Mouse (Mus musculus): ENCODE measurements around the gene Cenpx. TPM values are rescaled to one million over a fixed set of nuclear protein-coding genes. Genes with fewer than 3 reads are reported as not detected.

Gene Cenpx
- polyA plus RNA-seq, 1 experiment from 2014 or later = 113 TPM

DNA sequence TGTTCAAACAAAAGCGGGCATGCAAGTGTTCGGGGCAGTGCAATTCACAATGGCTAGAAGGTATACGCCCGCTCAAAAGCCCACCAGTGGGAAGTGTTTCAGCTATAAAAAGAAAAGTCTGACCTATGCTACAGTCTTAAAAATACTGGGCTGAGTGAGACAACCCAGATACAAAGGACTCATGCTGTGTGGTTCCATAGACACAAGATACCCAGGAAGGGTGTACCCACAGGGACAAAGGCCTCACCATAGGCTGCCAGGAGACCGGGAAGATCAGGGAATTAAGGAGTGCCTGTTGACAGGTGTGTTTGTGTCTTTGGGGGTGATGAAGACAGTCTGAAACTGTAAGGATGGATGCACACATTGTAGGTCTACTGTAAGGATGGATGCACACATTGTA lies 49.8 kb downstream of the Cenpx start:
- no peaks in the 10 kb centered on the region for H3K36me3 ChIP-seq
- H3K4me3 ChIP-seq = no peak overlapping the region
- H3K9me3 ChIP-seq = no peaks in the 10 kb centered on the region
- peaks cover 68% of the 10 kb centered on the region for H3K27me3 ChIP-seq
- 70% methylated on average over 5 of the region's 5 CpGs for WGBS
- no peak overlapping the region for H3K27ac ChIP-seq
- no peak overlapping the region for H3K4me2 ChIP-seq
- no peak for ATAC-seq (ENCODE audit: low FRiP score)
- H3K4me1 ChIP-seq (replicated peaks) = peaks cover 21% of the 10 kb centered on the region
- no peak overlapping the region for H3K9ac ChIP-seq

DNA sequence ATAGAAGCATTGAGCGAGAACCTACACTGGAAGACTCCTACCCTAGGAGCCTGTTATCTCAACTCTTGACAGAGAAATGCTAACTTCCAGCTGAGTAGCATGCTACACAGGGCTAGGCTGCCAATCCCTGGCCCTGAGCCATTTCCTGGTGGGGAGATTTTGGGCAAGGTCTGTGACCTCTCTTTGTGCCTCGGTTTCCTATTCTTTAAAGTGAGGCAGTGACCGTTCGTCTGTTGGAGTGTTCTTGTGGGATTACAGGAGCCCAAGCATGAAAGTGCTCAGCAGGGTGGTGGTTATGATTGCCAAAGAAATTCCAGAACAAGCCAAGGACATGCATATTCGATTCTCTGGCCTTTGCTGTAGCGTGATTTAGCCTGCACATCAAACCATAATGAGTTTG lies 50.8 kb downstream of the Cenpx start:
- Histone ChIP-seq H3K4me1 (replicated peaks) (peaks cover 21% of the 10 kb centered on the region), H3K27ac (no peak overlapping the region)
- 49% methylated on average over 6 of the region's 6 CpGs for WGBS

DNA sequence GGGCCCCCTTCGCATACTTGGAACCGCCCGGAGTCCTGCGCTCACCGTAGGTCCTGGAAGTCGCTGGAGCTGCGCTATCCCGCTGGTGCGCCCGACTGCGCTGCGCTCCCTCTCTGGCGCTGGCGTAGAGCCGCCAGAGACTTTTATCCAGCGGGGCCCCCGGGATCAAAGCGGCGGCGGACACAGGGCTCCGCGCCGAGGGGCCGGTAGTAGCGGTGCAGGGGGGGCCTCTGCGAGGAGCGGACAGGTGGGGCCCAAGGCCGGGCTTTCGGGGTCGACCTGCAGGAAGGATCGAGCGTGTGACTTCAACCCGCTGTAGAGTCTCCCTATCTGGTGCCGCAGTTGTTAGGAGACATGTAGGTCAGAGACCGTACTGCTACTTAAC lies 52.5 kb downstream of the Cenpx start, which contains the start of gene Notum:
Gene Notum, minus strand, starts transcription at position 100 of the 385 bp plus-strand sequence.
- Histone ChIP-seq H3K4me1 (replicated peaks) (peaks cover 21% of the 10 kb centered on the region), H3K4me2 (peak within 1 kb of the TSS; percentile 60), H3K9ac (peak within 1 kb of the TSS; percentile 51), H3K4me3 (peak within 1 kb of the TSS; percentile 40), H3K9me3 (no peaks in the 10 kb centered on the region), H3K27ac (no peak within 1 kb of the TSS), H3K36me3 (no peaks in the 10 kb centered on the region), H3K27me3 (peaks cover 94% of the 10 kb centered on the region)
- WGBS = under 1% methylated on average over 35 of the region's 35 CpGs
- ATAC-seq (ENCODE audit: low FRiP score) = no peak

More for the DNA sequence above, 50.8 kb downstream of the Cenpx start:
- Histone ChIP-seq H3K4me2 (no peak overlapping the region), H3K9ac (no peak overlapping the region), H3K9me3 (no peaks in the 10 kb centered on the region), H3K36me3 (no peaks in the 10 kb centered on the region), H3K4me3 (no peak overlapping the region), H3K27me3 (peaks cover 78% of the 10 kb centered on the region)
- no peak for ATAC-seq (ENCODE audit: low FRiP score)

Other genes starting within 250 kb of the Cenpx start
- 58.9 and 63.2 TPM in 2 replicates for gene Arl16, start 246.1 kb downstream of the Cenpx start, polyA plus RNA-seq (2015; fragmentation: Nextera tagmentation; extraction: Ambion mirVana)
- 108 TPM in 2 replicates for gene Mrpl12, start 229.1 kb downstream of the Cenpx start, polyA plus RNA-seq (2015; fragmentation: Nextera tagmentation; extraction: Ambion mirVana)
- gene Slc25a10, start 221.9 kb downstream of the Cenpx start, polyA plus RNA-seq (2015; fragmentation: Nextera tagmentation; extraction: Ambion mirVana) = 32.0 and 32.8 TPM in 2 replicates
- 0.19 and 0.30 TPM in 2 replicates for gene Gcgr, start 183.0 kb downstream of the Cenpx start, polyA plus RNA-seq (2015; fragmentation: Nextera tagmentation; extraction: Ambion mirVana)
- gene Mcrip1, start 164.0 kb downstream of the Cenpx start, polyA plus RNA-seq (2015; fragmentation: Nextera tagmentation; extraction: Ambion mirVana) = 234 and 241 TPM in 2 replicates
- not detected in 2 replicates for gene Ppp1r27, start 162.6 kb downstream of the Cenpx start, polyA plus RNA-seq (2015; fragmentation: Nextera tagmentation; extraction: Ambion mirVana)
- 289 and 294 TPM in 2 replicates for gene P4hb, start 140.5 kb downstream of the Cenpx start, polyA plus RNA-seq (2015; fragmentation: Nextera tagmentation; extraction: Ambion mirVana)
- 471 and 481 TPM in 2 replicates for gene Arhgdia, start 132.1 kb downstream of the Cenpx start, polyA plus RNA-seq (2015; fragmentation: Nextera tagmentation; extraction: Ambion mirVana)
- gene Alyref, start 115.4 kb downstream of the Cenpx start, polyA plus RNA-seq (2015; fragmentation: Nextera tagmentation; extraction: Ambion mirVana) = 267 and 290 TPM in 2 replicates
- 179 and 192 TPM in 2 replicates for gene Anapc11, start 115.3 kb downstream of the Cenpx start, polyA plus RNA-seq (2015; fragmentation: Nextera tagmentation; extraction: Ambion mirVana)
- gene Npb, start 105.3 kb downstream of the Cenpx start, polyA plus RNA-seq (2015; fragmentation: Nextera tagmentation; extraction: Ambion mirVana) = 0.79 and 1.3 TPM in 2 replicates
- 169 and 174 TPM in 2 replicates for gene Pcyt2, start 95.8 kb downstream of the Cenpx start, polyA plus RNA-seq (2015; fragmentation: Nextera tagmentation; extraction: Ambion mirVana)
- 50.4 and 50.6 TPM in 2 replicates for gene Sirt7, start 88.5 kb downstream of the Cenpx start, polyA plus RNA-seq (2015; fragmentation: Nextera tagmentation; extraction: Ambion mirVana)
- 27.5 and 30.8 TPM in 2 replicates for gene Mafg, start 80.1 kb downstream of the Cenpx start, polyA plus RNA-seq (2015; fragmentation: Nextera tagmentation; extraction: Ambion mirVana)
- gene Pycr1, start 70.0 kb downstream of the Cenpx start, polyA plus RNA-seq (2015; fragmentation: Nextera tagmentation; extraction: Ambion mirVana) = 22.9 and 23.3 TPM in 2 replicates
- 0.36 and 0.77 TPM in 2 replicates for gene Myadml2, start 65.6 kb downstream of the Cenpx start, polyA plus RNA-seq (2015; fragmentation: Nextera tagmentation; extraction: Ambion mirVana)
- 0.91 and 0.98 TPM in 2 replicates for gene Notum, start 52.6 kb downstream of the Cenpx start, polyA plus RNA-seq (2015; fragmentation: Nextera tagmentation; extraction: Ambion mirVana)
- gene Aspscr1, start 40.8 kb downstream of the Cenpx start, polyA plus RNA-seq (2015; fragmentation: Nextera tagmentation; extraction: Ambion mirVana) = 152 and 161 TPM in 2 replicates
- gene Lrrc45, start 187 bp upstream of the Cenpx start, polyA plus RNA-seq (2015; fragmentation: Nextera tagmentation; extraction: Ambion mirVana) = 67.9 and 73.1 TPM in 2 replicates
- gene Rac3, start 7.7 kb upstream of the Cenpx start, polyA plus RNA-seq (2015; fragmentation: Nextera tagmentation; extraction: Ambion mirVana) = 272 and 278 TPM in 2 replicates
- 9.7 and 12.1 TPM in 2 replicates for gene Dcxr, start 13.5 kb upstream of the Cenpx start, polyA plus RNA-seq (2015; fragmentation: Nextera tagmentation; extraction: Ambion mirVana)
- 0.49 TPM in 1 of 2 replicates, not detected in the other for gene Cbr2, start 18.4 kb upstream of the Cenpx start, polyA plus RNA-seq (2015; fragmentation: Nextera tagmentation; extraction: Ambion mirVana)
- 0.94 and 2.1 TPM in 2 replicates for gene Hmga1b, start 49.1 kb upstream of the Cenpx start, polyA plus RNA-seq (2015; fragmentation: Nextera tagmentation; extraction: Ambion mirVana)
- gene Rfng, start 70.5 kb upstream of the Cenpx start, polyA plus RNA-seq (2015; fragmentation: Nextera tagmentation; extraction: Ambion mirVana) = 98.0 and 98.5 TPM in 2 replicates
- gene Gps1, start 70.5 kb upstream of the Cenpx start, polyA plus RNA-seq (2015; fragmentation: Nextera tagmentation; extraction: Ambion mirVana) = 265 and 274 TPM in 2 replicates
- gene Dus1l, start 82.7 kb upstream of the Cenpx start, polyA plus RNA-seq (2015; fragmentation: Nextera tagmentation; extraction: Ambion mirVana) = 45.6 and 48.6 TPM in 2 replicates
- gene Fasn, start 110.8 kb upstream of the Cenpx start, polyA plus RNA-seq (2015; fragmentation: Nextera tagmentation; extraction: Ambion mirVana) = 67.9 and 69.7 TPM in 2 replicates
- gene Ccdc57, start 219.1 kb upstream of the Cenpx start, polyA plus RNA-seq (2015; fragmentation: Nextera tagmentation; extraction: Ambion mirVana) = 4.8 and 5.4 TPM in 2 replicates
- gene Slc16a3, start 234.7 kb upstream of the Cenpx start, polyA plus RNA-seq (2015; fragmentation: Nextera tagmentation; extraction: Ambion mirVana) = 11.7 and 14.9 TPM in 2 replicates

Measured in hindbrain, embryonic 13.5 days (tissue).